Mouse (Mus musculus) hindbrain, embryonic 15.5 days (tissue): ENCODE data around the gene Cutal. TPM values are rescaled to one million over a fixed set of nuclear protein-coding genes. Genes with fewer than 3 reads are reported as not detected.

ENCODE experiments used
- ATAC-seq: fragments of 200-750 bp; cut with Nextera tagmentation; 2 replicates; pipeline ENCODE4 v1.8.0; 2017; ENCODE audit warnings: low read depth, moderate number of reproducible peaks, moderate TSS enrichment; ENCODE audit not compliant: low FRiP score
- H3K27ac ChIP-seq: fragments of 300-500 bp; sonication (generic); replicated peaks from 2 replicates; pipeline ENCODE4 v1.5.1; 2015; ENCODE audit warnings: mild to moderate bottlenecking, inconsistent platforms
- H3K27me3 ChIP-seq: fragments of 300-500 bp; sonication (generic); 2 replicates; pipeline ENCODE4 v1.6.1; 2015; ENCODE audit warnings: control low read depth, inconsistent platforms
- H3K36me3 ChIP-seq: fragments of 300-500 bp; sonication (generic); 2 replicates; pipeline ENCODE4 v1.6.1; 2015; ENCODE audit warnings: control low read depth, inconsistent platforms
- H3K4me1 ChIP-seq: fragments of 300-500 bp; sonication (generic); replicated peaks from 2 replicates; pipeline ENCODE4 v1.6.1; 2015; ENCODE audit warnings: control low read depth, inconsistent platforms
- H3K4me2 ChIP-seq: fragments of 300-500 bp; sonication (generic); 2 replicates; pipeline ENCODE4 v1.6.1; 2015; ENCODE audit warnings: moderate library complexity, mild to moderate bottlenecking, inconsistent platforms
- H3K4me3 ChIP-seq: fragments of 300-500 bp; sonication (generic); 2 replicates; pipeline ENCODE4 v1.5.1; 2015; ENCODE audit warnings: mild to moderate bottlenecking, inconsistent platforms
- H3K9ac ChIP-seq: fragments of 300-500 bp; sonication (generic); 2 replicates; pipeline ENCODE4 v1.6.1; 2015; ENCODE audit warnings: inconsistent platforms
- H3K9me3 ChIP-seq: fragments of 300-500 bp; sonication (generic); 2 replicates; pipeline ENCODE4 v1.6.1; 2016; ENCODE audit warnings: control low read depth, inconsistent platforms
- WGBS: fragments of 180-500 bp; shearing (Covaris S2); methylation state at CpG from one replicate; pipeline ENCODE4 v1.1.7; 2015; 5-methylcytosine and 5-hydroxymethylcytosine counted together
- polyA plus RNA-seq: library from polyadenylated mRNA; unstranded; fragments of >200 nt; fragmentation: Nextera tagmentation; extraction: Ambion mirVana; gene quantifications from 2 replicates; pipeline ENCODE4 v1.2.1, GENCODE M21; 2015

Cutal gene
- polyA plus RNA-seq, 1 experiment from 2014 or later, result 0.32 TPM

- ATAC-seq, result no peak
- 85% methylated on average over 11 of the region's 11 CpGs for WGBS
Observed at GRCm38 (mm10) chr2:34843211-34843939, 30.8 kb upstream of the Cutal start.

GRCm38 (mm10) chr2:34847702-34848101 is 26.5 kb upstream of the Cutal start:
- H3K36me3 ChIP-seq, result peaks cover 29% of the 10 kb centered on the region
- no peak overlapping the region for H3K4me3 ChIP-seq
- no peak overlapping the region for H3K4me2 ChIP-seq
- no peaks in the 10 kb centered on the region for H3K27me3 ChIP-seq
- no peak overlapping the region for H3K9ac ChIP-seq
- no peak overlapping the region for H3K27ac ChIP-seq
- no peaks in the 10 kb centered on the region for H3K4me1 ChIP-seq
- 83% methylated on average over 1 of the region's 1 CpGs for WGBS
- no peaks in the 10 kb centered on the region for H3K9me3 ChIP-seq
- no peak for ATAC-seq

More at GRCm38 (mm10) chr2:34843211-34843939, 30.8 kb upstream of the Cutal start:
- no peak overlapping the region for H3K9ac ChIP-seq
- H3K27me3 ChIP-seq, result no peaks in the 10 kb centered on the region
- H3K4me1 ChIP-seq, result no peaks in the 10 kb centered on the region
- no peak overlapping the region for H3K4me3 ChIP-seq
- H3K9me3 ChIP-seq, result no peaks in the 10 kb centered on the region
- H3K27ac ChIP-seq, result no peak overlapping the region
- no peak overlapping the region for H3K4me2 ChIP-seq
- H3K36me3 ChIP-seq, result 0 out of 2 replicates have a peak, but pooled peaks cover 3% of the 10 kb centered on the region

DNA sequence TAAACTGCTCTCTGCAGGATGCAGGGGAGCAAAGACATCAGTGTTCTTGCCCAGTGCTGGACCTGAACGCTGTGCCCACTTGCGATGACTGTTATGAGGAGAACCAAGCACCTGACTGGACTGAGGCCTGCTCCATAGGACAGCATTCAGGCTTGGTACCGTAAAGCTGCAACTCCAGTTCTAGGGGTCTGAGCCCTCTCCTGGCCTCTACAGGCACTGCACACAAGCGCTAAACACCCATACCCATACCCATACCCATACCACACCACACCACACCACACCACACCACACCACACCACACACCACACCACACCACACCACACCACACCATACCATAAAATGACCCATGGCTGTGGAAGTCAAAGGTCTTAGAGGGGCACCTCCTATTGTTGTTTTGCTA is 18.9 kb upstream of the Cutal start:
- peaks cover 89% of the 10 kb centered on the region for H3K36me3 ChIP-seq
- H3K27ac ChIP-seq, result no peak overlapping the region
- H3K9me3 ChIP-seq, result no peaks in the 10 kb centered on the region
- 93% methylated on average over 4 of the region's 4 CpGs for WGBS
- no peak overlapping the region for H3K4me2 ChIP-seq
- no peaks in the 10 kb centered on the region for H3K27me3 ChIP-seq
- ATAC-seq, result no peak
- H3K4me1 ChIP-seq, result no peaks in the 10 kb centered on the region
- no peak overlapping the region for H3K9ac ChIP-seq
- H3K4me3 ChIP-seq, result no peak overlapping the region

GRCm38 (mm10) chr2:34857728-34858127 is 16.5 kb upstream of the Cutal start:
- WGBS, result 92% methylated on average over 8 of the region's 8 CpGs
- no peak for ATAC-seq
- no peak overlapping the region for H3K4me2 ChIP-seq

GRCm38 (mm10) chr2:34869680-34870079 is 4.5 kb upstream of the Cutal start:
- H3K9me3 ChIP-seq, result no peaks in the 10 kb centered on the region
- no peak overlapping the region for H3K27ac ChIP-seq
- peak overlapping the region; percentile 22 for H3K9ac ChIP-seq
- peaks cover 31% of the 10 kb centered on the region for H3K4me1 ChIP-seq
- peaks cover 15% of the 10 kb centered on the region for H3K36me3 ChIP-seq
- peaks cover 18% of the 10 kb centered on the region for H3K27me3 ChIP-seq
- no peak for ATAC-seq
- H3K4me2 ChIP-seq, result peak overlapping the region; percentile 61
- WGBS, result 33% methylated on average over 5 of the region's 5 CpGs
- peak overlapping the region; percentile 86 for H3K4me3 ChIP-seq

More at GRCm38 (mm10) chr2:34857728-34858127, 16.5 kb upstream of the Cutal start:
- Histone ChIP-seq H3K27ac (no peak overlapping the region), H3K4me1 (no peaks in the 10 kb centered on the region), H3K27me3 (no peaks in the 10 kb centered on the region), H3K9me3 (no peaks in the 10 kb centered on the region), H3K9ac (no peak overlapping the region), H3K4me3 (no peak overlapping the region), H3K36me3 (peaks cover 80% of the 10 kb centered on the region)

GRCm38 (mm10) chr2:34870520-34871474 is 3.4 kb upstream of the Cutal start:
- WGBS, result under 1% methylated on average over 67 of the region's 67 CpGs
- peak; percentile 99 for ATAC-seq
- H3K9ac ChIP-seq, result peak overlapping the region; percentile 99
- H3K9me3 ChIP-seq, result no peaks in the 10 kb centered on the region
- H3K27ac ChIP-seq, result peak overlapping the region; percentile 92
- peaks cover 23% of the 10 kb centered on the region for H3K27me3 ChIP-seq
- H3K36me3 ChIP-seq, result peaks cover 3% of the 10 kb centered on the region
- peaks cover 31% of the 10 kb centered on the region for H3K4me1 ChIP-seq
- H3K4me2 ChIP-seq, result peak overlapping the region; percentile 61
- H3K4me3 ChIP-seq, result peak overlapping the region; percentile 86

- Histone ChIP-seq H3K4me1 (peaks cover 7% of the 10 kb centered on the region), H3K4me3 (no peak within 1 kb of the TSS), H3K9ac (no peak within 1 kb of the TSS), H3K4me2 (peak within 1 kb of the TSS; percentile 31), H3K36me3 (no peaks in the 10 kb centered on the region), H3K27me3 (peaks cover 23% of the 10 kb centered on the region), H3K9me3 (no peaks in the 10 kb centered on the region), H3K27ac (no peak within 1 kb of the TSS)
- 22% methylated on average over 8 of the region's 8 CpGs for WGBS
- no peak for ATAC-seq
Observed at GRCm38 (mm10) chr2:34874816-34875345, 685 bp downstream of the Cutal start, which contains the start of gene Psmd5. Psmd5 (minus strand) TSS chr2:34874968.

- 88% methylated on average over 10 of the region's 10 CpGs for WGBS
Observed at GRCm38 (mm10) chr2:34880054-34880453, 5.9 kb downstream of the Cutal start.

DNA sequence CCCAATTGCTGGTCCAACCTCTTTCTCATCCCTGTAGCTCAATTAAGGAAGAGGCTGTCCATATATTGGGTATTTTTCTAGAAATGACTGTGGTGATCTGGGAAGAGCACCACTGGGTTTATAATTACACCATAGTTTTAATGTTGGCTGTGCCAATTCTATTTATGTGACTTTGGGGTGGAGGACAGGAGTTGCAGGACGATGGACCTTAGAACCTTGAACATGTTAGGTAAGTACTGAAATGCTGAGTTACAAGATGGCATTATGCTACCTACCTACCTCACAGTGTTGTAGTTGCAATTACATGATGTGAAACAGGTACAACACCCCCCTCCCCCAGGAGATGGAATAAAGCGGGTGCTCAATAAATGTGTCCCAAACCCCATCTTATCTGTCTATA is 8.6 kb downstream of the Cutal start:
- Histone ChIP-seq H3K9ac (no peak overlapping the region), H3K9me3 (no peaks in the 10 kb centered on the region), H3K4me3 (no peak overlapping the region), H3K27me3 (peaks cover 3% of the 10 kb centered on the region; the same call in 1 of the 2 replicates), H3K36me3 (no peaks in the 10 kb centered on the region), H3K4me2 (no peak overlapping the region), H3K27ac (no peak overlapping the region), H3K4me1 (no peaks in the 10 kb centered on the region)
- ATAC-seq, result no peak
- whole genome bisulfite sequencing, result 98% methylated on average over 2 of the region's 2 CpGs

More at GRCm38 (mm10) chr2:34880054-34880453, 5.9 kb downstream of the Cutal start:
- Histone ChIP-seq H3K36me3 (no peaks in the 10 kb centered on the region), H3K4me3 (no peak overlapping the region), H3K9me3 (no peaks in the 10 kb centered on the region), H3K9ac (no peak overlapping the region), H3K27ac (no peak overlapping the region), H3K4me1 (no peaks in the 10 kb centered on the region), H3K4me2 (no peak overlapping the region), H3K27me3 (peaks cover 5% of the 10 kb centered on the region; the same call in 1 of the 2 replicates)
- no peak for ATAC-seq

GRCm38 (mm10) chr2:34883190-34883589 is 9.0 kb downstream of the Cutal start:
- WGBS, result 67% methylated on average over 5 of the region's 5 CpGs
- no peak for ATAC-seq
- H3K4me1 ChIP-seq, result no peaks in the 10 kb centered on the region
- peaks cover 3% of the 10 kb centered on the region; the same call in 1 of the 2 replicates for H3K27me3 ChIP-seq
- H3K9ac ChIP-seq, result no peak overlapping the region
- H3K4me2 ChIP-seq, result no peak overlapping the region
- H3K36me3 ChIP-seq, result no peaks in the 10 kb centered on the region
- no peaks in the 10 kb centered on the region for H3K9me3 ChIP-seq
- H3K4me3 ChIP-seq, result no peak overlapping the region
- no peak overlapping the region for H3K27ac ChIP-seq

GRCm38 (mm10) chr2:34884186-34884585 is 10.0 kb downstream of the Cutal start:
- 87% methylated on average over 2 of the region's 2 CpGs for WGBS
- Histone ChIP-seq H3K9me3 (no peaks in the 10 kb centered on the region), H3K4me2 (no peak overlapping the region), H3K4me1 (no peaks in the 10 kb centered on the region), H3K36me3 (no peaks in the 10 kb centered on the region), H3K27ac (no peak overlapping the region), H3K27me3 (peaks cover 3% of the 10 kb centered on the region; the same call in 1 of the 2 replicates), H3K9ac (no peak overlapping the region), H3K4me3 (no peak overlapping the region)
- ATAC-seq, result no peak
